Mouse (Mus musculus) telencephalon, adult 2 months (tissue): ENCODE data around the gene Gm10197.
"Not testable (repeated sequence)": the region's sequence is repeated elsewhere in the genome, so short reads cannot be mapped to it uniquely, and the experiment has no call there.

Source experiments
- DNase-seq: peaks from one replicate; pipeline ENCODE4 v3.0.0-alpha.2; 2011; ENCODE audit warnings: low read depth, low spot score

The Gm10197 gene

DNA sequence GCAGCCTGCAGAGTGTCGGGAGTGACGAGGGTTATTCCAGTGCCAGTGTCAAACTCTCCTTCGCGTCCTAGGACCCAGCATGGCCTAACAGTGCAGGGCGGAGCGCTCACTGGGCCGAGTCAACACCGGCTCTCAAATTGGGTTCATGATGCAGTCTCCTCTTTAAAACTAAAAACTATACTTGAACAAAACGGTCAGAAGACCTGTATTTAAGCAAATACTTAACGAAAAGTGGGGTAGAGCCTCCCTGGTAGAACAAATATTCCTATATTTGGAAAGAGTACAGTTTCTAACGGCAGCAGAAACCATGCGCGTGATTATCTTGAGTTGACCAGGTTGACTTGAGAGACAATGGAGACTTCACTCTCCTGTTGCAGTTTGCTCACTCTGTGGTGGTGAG, at the start of gene Gm10197:
Gene Gm10197 (minus strand): TSS at position 101 of the 400 bp plus-strand sequence.
- DNase-seq = no peak

DNA sequence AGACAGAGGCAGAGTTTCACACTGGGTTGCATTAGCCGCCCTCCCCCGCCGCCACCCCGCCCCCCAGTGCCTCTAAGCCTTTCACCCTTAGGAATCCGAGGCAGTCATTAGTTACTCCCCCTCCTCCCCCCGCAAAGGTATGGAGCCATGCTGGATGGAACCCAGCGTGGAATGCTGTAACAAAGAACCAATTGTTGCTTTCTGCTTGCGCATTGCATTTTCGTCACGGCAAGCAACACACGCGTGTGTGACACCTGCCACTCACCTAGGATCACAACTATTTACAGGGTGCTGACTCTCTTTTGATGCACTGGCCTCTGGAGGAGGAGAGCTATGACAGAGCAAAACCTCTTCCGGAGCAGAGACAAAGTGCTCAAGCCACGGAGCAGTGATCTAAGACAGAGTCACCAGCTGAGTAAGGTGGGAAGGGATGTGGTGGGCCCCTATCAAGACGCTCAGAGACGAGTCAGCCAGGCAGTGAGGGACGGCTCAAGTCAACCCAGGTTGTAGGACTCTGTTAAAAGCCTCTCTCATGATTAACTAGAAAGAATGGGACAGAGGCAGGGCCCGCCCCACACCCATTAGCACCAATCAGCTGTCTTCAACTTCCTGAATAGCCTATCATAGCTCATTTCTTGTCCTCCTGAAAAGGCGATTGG, 49.5 kb upstream of the Gm10197 start:
- DNase-seq = peak; percentile 42

DNA sequence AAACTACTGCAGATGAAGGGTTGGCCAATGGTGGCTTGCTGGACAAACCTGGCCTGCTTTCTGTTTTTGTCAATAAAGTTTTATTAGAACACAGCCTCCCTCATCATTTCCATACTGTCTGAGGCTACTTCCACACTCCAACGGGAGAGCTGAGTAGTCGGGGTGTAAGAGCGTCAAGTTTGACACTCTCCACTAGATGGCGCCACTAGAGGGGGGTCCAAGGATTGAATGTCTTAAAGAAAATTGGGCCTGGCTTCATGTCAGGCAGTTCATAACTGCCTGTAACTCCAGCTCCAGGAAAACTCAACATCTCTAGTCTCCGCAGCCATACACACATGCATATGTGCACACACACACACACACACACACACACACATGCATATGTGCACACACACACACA, 48.3 kb upstream of the Gm10197 start:
- no peak for DNase-seq

DNA sequence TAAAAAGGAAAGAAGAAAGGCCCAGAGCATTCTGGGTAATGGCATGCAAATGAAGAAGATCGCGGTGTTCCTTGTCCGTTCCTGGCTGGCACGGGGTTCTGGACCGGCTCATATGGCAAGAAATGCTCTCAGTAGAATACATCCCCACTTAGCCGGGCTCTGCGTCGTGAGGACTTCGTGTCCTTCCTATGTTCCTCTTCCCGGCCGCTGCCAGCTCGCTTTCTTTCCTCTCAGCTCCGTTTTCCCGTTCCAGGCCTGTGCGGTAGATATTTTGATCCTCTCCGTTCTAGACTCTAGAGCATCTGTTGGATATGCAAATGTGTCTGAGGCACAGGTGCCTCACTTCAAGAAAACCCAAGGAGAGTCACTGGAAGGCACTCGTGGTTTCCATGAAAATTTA, 43.6 kb upstream of the Gm10197 start:
- peak; percentile 56 for DNase-seq

DNA sequence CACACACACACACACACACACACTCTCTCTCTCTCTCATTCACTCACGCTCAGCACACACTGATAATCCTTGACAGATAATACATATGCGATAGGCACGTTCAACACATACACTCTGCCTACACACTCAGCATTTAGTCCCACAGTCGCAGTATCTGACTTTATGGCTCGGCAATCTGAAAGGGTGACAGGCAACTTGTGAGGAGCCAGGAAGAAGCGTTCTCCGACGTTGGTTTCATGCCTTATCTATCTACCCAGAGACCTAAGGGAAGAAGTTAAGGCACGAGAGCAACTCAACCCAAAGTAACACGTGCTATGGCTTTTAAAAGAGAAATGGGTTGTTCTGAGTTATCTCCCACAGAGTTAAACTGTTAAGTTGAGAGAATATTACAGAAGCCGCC, 43.1 kb upstream of the Gm10197 start:
- no peak for DNase-seq

DNA sequence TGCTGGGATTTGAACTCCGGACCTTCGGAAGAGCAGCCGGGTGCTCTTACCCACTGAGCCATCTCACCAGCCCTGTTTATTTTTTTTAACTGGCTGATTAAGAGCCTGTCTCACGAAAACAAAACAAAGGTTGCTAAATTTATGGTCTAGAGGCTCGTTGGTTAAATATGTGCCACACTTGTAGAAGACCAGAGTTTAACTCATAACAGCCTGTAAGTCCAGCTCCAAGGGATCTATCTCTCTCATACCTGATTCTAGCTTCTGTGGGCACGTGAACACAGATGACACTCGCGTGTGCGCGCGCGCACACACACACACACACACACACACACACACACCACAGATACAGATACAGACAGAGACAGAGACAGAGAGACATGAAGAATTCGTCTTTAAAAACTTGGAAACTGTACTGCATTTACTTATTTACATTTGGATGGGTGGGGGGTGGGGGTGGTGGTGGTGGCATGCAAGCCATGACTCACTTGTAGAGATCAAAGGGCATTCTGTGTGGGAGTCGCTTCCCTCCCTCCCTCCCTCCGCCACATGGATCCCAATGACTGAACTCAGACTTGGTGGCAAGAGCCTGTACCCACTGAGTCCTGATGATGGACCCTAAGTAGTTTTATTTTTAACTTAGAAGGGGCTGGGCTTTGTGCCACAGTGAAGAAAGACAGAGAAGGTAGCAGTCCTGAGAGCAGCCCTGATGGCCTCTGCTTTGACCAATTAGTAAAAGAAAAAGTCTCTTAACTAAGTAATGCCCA, 42.2 kb upstream of the Gm10197 start:
- no peak for DNase-seq

DNA sequence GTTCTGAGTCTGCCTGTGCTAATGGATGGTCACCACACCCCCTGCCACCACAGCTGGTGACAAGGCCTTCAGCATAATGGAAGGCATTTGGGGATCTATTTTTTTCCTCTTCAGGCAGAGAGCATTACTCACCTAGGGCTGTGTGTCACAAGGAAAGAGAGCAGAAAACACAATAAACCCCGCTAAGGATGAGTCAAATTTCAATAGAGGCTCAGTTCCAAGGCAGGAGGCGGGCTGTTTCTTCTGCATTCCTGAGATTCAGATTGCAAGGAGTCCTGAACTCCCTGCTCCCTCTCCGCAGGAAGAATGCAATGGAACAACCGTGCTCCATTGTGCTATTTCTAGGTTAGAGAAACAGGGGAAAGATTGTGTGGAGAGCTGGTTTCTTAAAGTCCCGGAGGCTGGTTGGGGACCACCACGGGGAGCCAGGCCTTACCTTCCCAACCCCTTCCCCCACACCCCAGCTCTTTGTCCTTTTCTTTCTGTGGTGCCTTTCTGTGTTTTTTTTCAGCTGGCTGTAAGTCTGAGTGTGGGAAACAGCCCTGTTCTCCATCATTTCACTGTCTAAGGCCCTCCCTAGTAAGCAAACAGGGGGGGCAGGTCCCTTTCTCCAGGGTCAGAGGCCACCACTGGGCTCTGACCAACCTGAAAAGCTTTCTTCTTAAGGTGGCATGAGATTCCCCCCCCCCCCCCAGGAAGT, 40.7 kb upstream of the Gm10197 start:
- DNase-seq = no peak

DNA sequence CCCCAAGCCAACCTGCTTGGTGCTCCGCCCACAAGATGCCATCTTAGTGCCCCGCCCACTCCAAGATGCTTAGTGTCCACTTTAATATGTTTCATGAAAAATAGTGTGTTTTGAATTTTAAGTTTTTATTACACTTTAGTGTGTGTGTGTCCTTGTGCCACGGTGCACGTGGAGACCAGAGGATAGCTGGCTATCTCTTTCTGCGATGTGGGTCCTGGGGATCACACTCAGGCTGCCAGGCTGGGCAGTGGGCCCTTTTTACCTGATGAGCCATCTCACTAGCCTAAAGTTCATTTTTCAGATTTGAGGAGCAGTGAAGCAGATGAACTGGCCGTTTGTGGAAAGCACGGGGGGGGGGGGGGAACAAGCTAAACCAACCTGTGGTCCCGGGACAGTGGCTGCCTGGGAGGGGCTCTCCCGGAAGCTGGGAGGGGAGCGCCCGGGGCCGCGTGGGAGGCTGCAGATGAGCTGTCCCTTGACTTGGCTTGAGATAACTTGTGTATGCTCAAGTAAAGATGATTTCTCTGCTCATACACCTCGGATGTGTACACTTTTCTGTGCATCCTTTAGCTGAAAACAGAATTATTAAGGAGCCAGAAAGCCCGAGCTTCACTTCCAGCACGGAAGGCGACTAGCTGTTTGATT, 38.2 kb upstream of the Gm10197 start:
- no peak for DNase-seq

DNA sequence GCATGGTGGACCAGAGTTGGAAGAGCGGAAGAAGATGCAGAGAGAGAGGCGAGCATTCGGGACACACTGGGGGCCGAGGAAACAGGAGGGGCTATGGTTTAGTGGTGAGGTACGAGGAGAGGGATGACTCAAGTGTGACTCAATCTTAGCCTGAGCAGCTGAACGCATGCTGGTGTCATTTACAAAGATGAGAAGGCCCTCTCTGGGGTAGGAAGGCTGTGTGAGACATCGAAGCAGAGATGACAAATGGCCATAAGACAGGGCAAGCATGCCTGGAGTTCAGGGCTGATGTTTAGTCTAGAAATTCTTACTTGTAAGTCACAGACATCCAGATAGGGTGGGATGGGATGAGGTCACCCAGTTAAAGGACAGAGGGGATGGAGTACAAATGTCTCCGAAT, 36.8 kb upstream of the Gm10197 start:
- no peak for DNase-seq

DNA sequence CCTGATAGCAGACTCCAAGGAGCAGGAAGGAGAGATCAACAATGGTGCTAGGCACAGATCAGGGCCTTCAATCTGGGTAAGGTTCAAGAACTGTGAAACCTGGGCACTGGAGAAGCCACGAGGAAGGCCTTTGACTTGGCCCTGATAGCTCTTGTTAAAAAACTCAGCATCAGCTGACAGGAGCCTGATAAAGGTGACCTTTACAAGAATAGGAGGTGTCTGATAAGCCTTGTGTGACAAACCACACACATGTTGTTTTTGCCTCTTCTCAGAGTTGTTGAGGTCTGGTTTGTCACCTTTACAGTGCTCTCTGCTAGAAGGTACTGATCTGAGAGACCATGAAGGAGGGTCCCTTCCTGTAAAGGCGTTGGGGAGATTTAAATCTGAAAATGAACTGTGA, 35.8 kb upstream of the Gm10197 start:
- no peak for DNase-seq

DNA sequence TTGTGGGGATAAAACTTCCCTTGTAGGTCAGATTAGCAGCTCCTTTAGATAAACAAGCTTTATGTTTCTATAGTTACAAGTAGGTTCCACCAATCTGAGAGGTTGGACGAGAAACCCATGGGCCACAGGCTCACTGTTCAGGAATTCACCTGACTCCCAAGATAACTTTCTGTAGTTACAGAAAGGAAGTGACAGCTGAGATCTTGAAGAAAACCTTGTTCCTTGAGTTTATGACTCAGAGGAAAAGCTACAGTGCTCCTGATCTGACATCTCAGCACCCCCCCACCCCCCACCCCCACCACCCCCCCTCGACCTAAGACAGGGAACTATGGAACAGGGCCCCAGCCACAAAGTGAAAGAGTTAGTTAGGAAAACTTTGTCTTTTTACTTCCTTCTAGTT, 34.2 kb upstream of the Gm10197 start:
- no peak for DNase-seq

DNA sequence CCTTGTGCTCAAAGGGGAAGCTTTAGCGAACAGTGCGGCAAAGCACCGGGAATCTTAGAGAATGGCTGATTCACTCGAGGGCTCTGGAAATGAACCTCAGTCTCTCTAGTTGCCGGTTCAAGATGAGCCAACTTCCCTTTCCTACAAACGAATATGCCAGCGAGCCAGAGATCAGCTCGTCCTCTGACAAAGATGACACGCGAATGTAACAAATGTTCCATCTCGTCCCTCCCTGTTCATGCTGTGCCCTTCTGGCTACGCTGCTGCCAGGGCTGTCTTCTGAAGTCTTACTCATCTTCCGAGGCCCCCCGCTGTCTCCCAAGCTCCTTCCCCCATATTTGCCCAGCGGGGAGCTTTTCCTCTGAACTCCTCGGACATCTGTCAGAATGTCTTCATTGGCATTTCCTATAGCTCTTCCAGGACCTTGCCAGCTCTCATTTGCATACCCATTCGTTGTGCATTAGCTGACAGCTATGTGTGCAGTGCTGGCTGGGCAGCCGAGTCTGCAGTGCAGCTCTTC, 33.3 kb upstream of the Gm10197 start:
- DNase-seq = no peak

DNA sequence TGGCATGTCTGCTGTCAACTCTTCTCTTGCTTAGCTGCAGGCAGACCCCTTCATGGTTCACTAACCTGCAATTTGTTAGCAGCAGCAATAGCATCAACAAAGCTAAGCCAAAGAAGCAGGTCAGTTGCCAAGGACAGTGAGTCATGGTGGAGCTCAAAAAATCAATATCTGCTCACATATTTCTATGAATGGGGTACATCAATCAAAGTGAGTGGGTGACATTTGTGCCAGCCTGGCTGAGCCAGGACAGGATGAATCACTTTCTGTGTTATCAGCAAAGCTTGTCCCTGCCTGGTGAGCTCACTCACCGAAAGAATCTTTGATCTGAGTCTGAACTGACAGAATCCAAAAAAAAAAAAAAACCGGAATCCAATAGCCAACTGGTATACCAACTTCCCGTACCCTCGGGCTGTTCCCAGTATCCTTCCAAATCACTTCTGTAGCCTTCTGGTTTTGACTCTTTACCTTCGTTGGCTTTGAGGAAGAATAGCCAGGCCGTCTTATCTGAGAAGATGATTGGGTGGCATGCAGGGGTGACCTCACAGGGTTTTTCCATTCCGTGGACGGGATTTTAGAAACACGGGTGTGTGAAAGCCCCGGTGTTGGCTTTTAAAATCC, 32.8 kb upstream of the Gm10197 start:
- no peak for DNase-seq

DNA sequence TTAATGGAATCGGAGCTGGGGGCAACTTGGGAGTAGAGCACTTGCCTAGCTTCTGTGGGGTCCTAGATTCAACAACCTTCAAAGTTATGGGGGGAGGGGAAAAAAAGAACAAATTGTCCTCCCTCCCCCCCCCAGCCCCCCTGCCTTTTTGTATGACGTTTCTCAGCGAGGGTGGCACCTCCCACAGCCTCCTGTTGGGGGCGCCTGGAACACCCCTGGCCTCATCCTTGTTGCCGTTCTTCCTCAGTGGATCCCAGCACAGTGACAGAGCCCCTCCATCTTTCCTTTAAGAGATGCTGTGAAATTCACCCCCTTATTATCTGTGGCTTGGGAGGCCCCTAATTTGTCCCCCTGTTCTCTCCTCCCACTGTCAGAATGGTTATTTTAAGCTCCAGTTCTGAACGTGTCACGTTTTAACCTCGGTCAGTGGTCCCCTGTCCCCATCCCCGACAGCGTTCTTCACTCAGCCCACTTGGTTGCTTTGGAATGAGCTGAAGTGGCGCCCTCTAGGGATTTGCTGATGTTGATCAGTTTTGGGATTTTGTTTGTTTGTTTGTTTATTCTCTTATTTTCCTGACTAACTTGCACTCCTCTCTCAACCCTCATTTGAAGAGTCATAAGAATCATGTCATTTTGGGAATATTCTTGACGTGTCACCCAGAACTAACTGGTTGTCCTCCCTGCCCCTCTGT, 31.3 kb upstream of the Gm10197 start:
- no peak for DNase-seq

DNA sequence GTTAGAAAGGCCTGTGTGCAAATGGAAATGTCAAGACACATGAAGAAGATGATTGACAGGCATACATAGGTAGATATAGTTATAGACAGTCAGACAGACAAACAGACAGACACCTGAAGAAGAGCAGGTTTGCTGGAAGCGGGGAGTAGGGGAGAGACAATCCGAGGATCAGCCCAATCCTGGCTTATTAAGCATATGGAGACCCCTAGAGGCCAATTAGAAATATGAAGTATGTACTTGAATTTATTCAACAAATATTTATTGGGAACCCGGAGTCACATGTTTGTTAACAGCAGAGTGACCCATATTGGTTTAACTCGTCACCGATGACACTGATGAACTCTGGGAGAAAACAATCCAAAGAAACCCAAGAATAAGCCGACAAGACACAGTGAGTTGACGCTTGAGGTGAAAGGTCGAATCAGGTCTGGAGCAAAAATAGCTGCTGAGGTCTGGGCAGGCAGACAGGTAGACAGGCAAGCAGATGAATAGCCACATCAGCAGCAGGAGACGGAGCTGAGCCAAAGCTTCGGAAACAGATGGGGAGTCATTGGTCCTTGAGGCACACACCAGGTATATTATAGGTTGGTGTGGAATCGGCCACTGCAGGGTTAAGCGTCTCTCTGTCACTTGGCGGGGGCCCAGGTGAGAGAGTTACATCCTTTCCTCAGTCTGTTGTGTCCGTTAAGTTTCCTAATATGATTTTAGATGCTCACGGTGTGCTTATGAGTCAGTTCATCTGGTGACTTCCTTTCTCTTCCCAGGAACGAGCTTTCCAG, 29.0 kb upstream of the Gm10197 start:
- DNase-seq = no peak

DNA sequence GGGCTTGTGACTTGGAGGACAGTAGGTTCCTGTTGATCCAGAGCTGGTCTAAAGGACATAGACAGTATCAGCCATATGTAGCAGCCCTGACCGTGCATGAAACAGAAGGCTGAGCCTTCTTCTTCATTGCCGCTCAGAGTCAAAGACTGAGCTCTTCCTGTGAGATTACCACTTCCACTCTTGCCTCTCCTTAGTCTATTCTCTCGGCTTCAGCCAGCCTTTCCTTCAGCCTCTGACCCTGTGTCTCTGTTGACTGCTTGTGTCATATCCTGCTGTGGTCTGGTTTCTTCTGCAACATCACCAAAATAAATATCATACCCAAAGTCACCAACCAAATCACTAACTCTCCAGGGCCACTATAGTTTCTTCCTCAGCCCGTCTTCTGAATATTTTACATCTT, 27.6 kb upstream of the Gm10197 start:
- no peak for DNase-seq

DNA sequence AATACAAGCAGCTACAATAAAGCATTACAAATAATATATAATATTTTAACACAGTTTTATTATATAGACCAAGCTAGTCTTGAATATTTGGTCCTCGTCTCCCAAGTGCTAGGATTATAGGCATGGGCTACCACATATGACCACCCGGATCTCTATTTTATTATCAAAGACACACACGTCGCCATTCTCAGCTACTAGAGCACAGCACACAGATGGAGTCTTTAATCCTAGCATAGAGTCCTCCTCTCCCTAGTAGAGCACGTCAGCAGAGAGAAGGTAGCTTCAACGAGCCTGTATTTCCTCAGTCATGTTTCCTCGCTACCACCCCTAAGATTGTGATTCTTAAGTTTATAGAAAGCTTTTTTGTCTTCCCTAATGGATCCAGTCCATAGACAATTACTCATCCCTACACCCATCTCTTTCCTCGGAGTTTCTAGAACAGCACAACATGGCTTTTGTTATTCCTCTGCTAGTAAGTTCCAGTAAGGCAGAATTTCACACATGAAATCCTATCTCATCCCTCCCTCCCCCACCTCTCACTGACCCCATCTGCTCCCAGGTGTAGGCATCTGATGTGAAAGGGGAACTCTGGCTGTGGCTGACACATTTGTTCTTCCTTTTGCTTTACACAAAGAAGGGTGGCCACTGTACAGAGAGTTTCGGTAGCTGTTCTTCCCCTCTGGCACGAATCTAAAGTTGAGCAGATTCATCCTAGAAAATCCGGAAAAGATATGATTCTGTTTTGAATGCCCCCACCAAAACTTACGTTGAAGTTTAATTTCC, 26.1 kb upstream of the Gm10197 start:
- DNase-seq = no peak

DNA sequence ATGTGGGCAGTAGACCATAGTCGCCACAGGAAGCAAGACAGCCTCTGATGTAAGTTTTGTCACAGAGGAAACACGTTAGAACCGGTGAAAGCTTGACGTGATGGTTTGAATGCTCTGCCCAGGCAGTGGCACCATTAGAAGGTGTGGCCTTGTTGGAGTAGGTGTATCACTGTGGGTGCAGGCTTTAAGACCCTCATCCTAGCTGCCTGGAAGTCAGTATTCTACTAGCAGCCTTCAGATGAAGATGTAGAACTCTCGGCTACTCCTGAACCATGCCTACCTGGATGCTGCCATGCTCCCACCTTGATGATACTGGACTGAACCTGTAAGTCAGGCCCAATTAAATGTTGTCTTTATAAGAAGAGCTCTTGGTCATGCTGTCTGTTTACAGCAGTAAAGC, 24.2 kb upstream of the Gm10197 start:
- DNase-seq = not testable (repeated sequence)

DNA sequence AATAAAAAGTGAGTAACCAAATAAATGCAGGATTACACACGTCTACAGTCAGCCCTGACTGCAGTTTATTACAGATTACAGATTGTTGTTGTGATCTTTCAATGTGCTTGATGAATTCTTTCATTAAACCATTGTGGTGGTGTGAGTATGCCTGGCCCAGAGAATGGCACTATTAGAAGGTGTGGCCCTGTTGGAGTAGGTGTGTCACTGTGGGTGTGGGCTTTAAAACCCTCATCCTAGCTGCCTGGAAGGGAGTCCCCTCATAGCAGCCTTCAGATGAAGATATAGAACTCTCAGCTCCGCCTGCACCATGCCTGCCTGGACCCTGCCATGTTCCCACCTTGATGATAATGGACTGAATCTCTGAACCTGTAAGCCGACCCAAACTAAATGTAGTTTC, 23.4 kb upstream of the Gm10197 start:
- not testable (repeated sequence) for DNase-seq
